Mouse (Mus musculus) forebrain, embryonic 10.5 days (tissue): ENCODE results near the gene Gak. TPM values are rescaled to one million over a fixed set of nuclear protein-coding genes. Genes with fewer than 3 reads are reported as not detected.

ENCODE experiments used
- DNase-seq: peaks from one replicate; pipeline ENCODE4 v3.0.0-alpha.2; 2017; ENCODE audit warnings: low spot score; ENCODE audit errors: extremely low spot score
- H3K27ac ChIP-seq: fragments of 300-500 bp; sonication (generic); 2 replicates; pipeline ENCODE4 v1.5.1; 2016; ENCODE audit warnings: mild to moderate bottlenecking
- H3K27me3 ChIP-seq: fragments of 300-500 bp; sonication (generic); 2 replicates; pipeline ENCODE4 v1.6.1; 2016; ENCODE audit warnings: mild to moderate bottlenecking; ENCODE audit not compliant: poor library complexity, severe bottlenecking
- H3K36me3 ChIP-seq: fragments of 300-500 bp; sonication (generic); replicated peaks from 2 replicates; pipeline ENCODE4 v1.6.1; 2016; ENCODE audit warnings: mild to moderate bottlenecking, moderate library complexity
- H3K4me1 ChIP-seq: fragments of 300-500 bp; sonication (generic); 2 replicates; pipeline ENCODE4 v1.6.1; 2016
- H3K4me3 ChIP-seq: fragments of 300-500 bp; sonication (generic); 2 replicates; pipeline ENCODE4 v1.5.1; 2016; ENCODE audit warnings: mild to moderate bottlenecking, moderate library complexity
- H3K9me3 ChIP-seq: fragments of 300-500 bp; sonication (generic); 2 replicates; pipeline ENCODE4 v1.6.1; 2016; ENCODE audit warnings: mild to moderate bottlenecking, moderate library complexity
- WGBS: fragments of 180-500 bp; shearing (Covaris S2); methylation state at CpG from one replicate; pipeline ENCODE4 v1.1.7; 2016; 5-methylcytosine and 5-hydroxymethylcytosine counted together
- polyA plus RNA-seq: library from polyadenylated mRNA; unstranded; fragments of >200 nt; fragmentation: Nextera tagmentation; extraction: Ambion mirVana; gene quantifications from 2 replicates; pipeline ENCODE4 v1.2.1, GENCODE M21; 2016

The Gak gene
- polyA plus RNA-seq, 1 experiment from 2014 or later = 64.2 TPM

GRCm38 (mm10) chr5:108667370-108667769 lies 37.8 kb upstream of the Gak start:
- WGBS = 92% methylated on average over 2 of the region's 2 CpGs
- Histone ChIP-seq H3K4me1 (peaks cover 20% of the 10 kb centered on the region), H3K27me3 (peaks cover 5% of the 10 kb centered on the region), H3K4me3 (no peak overlapping the region), H3K9me3 (no peaks in the 10 kb centered on the region), H3K36me3 (peaks cover 12% of the 10 kb centered on the region), H3K27ac (no peak overlapping the region)
- DNase-seq = no peak

DNA sequence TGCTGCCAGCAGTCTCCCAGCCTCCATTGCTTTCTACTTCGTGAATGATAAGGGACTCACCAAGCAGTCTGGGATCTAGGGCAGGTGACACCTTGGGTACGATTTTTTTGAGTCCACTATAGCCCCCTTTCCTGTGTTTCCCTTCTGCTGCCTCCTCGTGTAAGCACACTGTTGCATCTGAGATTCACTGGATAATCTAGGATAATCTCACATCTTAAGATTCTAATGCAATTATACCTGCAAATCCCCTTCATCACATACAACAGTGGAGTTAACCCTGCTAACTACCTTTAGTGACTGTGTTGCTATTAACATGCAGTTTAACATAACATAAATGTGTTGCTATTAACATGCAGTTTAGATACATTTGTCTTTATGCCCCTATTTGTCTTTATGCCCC lies 35.5 kb upstream of the Gak start:
- no peak for DNase-seq
- WGBS = 61% methylated on average over 3 of the region's 3 CpGs
- peaks cover 26% of the 10 kb centered on the region for H3K4me1 ChIP-seq
- no peaks in the 10 kb centered on the region for H3K36me3 ChIP-seq
- H3K27me3 ChIP-seq = peaks cover 5% of the 10 kb centered on the region
- no peak overlapping the region for H3K4me3 ChIP-seq
- H3K27ac ChIP-seq = no peak overlapping the region
- H3K9me3 ChIP-seq = no peaks in the 10 kb centered on the region

DNA sequence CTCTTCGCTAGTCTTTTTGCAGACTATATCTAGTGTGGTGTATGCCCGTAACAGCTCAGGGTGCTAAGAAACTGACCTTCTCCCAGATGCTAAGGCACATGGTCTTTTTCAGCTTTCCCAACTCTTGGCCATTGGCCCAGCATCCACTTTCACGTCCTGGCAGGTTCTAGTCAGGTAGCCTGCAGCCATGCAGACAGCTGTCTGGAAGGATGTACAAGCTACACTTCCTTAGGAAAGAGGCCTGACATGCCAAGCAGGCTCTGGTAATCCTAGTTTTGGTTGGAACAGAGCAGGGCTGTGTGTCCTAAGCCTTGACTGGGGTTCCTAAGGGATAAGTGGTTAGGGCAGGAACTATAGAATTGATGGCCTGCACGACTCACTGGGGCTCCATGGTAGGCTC lies 33.2 kb upstream of the Gak start:
- H3K27me3 ChIP-seq = peaks cover 5% of the 10 kb centered on the region
- H3K4me3 ChIP-seq = no peak overlapping the region
- no peak overlapping the region for H3K27ac ChIP-seq
- DNase-seq = no peak
- peaks cover 30% of the 10 kb centered on the region for H3K4me1 ChIP-seq
- peaks cover under 1% of the 10 kb centered on the region; the same call in 1 of the 2 replicates for H3K36me3 ChIP-seq
- no peaks in the 10 kb centered on the region for H3K9me3 ChIP-seq
- 88% methylated on average over 4 of the region's 4 CpGs for WGBS

DNA sequence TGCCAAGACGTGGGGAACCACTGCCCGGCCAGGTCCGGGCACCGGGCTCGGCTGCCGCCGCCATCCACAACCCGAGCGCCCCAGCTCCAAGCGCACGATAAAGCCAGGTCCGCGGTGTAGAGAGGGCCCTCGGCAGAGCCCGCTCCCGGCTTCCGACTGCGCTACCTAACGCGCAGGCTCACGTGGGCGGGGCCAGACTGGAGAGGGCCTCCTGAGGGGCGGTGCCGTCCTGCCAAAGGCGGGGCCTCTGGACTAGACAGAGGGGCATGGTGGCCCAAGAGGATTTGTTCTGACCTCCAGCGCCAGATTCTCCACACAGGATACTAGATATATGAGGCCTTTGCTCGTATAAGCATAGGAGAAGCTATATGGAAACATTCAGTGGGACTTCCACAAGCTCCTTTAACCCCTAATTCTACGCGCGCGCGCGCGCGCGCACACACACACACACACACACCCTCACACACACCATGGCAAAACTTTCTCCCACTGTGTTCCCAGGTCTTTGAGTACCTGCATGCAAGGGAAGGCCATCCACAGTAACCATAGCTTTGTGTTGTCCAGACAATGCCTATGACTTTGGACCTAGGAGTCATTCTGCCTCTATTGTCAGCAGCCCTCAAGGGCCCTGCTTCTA lies 31.2 kb upstream of the Gak start:
- Histone ChIP-seq H3K27me3 (peaks cover 5% of the 10 kb centered on the region), H3K4me1 (peaks cover 30% of the 10 kb centered on the region), H3K9me3 (no peaks in the 10 kb centered on the region), H3K27ac (peak overlapping the region; percentile 88), H3K36me3 (peaks cover 19% of the 10 kb centered on the region), H3K4me3 (peak overlapping the region; percentile 88)
- WGBS = 12% methylated on average over 36 of the region's 36 CpGs
- peak; percentile 84 for DNase-seq

DNA sequence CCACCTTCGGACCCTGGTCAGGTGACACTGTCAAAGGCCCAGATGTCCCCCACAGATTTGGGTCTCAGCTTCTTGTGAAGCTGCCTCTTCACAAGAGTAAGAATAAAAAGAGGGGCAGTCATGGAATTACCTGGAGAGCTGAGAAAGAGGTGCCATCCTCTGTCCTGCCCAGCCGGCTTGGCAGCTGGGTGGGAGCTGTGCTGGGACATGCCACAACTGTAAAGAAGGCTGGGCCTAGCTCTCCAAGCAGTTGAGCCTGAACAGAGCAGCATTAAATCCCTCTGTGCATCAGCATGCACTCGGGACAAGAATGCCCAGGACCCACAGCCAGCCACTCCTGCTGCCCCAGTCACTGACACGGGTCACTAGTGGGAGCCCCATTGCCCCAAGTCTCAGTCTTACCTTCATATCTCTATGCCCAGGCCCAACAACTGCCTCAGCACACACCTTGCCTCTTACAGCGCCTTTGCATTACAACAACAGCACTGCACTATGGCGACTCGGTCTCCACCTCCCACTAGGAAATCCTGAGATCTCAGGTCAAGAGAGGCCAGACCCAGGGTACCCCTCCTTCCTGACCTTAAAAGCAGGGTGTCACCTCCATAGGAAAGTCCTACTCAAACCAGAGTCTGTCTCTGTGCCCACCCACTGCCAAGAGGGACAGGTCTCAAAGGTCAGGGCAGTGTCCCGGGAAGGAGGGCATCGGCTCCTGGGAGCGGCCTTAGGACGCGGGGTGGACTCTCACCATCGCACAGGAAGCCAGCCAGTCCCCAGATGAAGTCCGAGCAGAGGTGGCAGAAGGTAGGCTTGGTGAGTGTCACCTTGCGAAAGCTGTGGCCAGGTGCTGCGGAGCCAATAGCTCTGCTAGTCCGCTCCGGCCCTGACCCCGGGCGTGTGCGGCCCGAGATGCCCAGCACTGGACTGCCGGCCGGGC lies 30.4 kb upstream of the Gak start, which contains the start of gene Idua:
Idua (plus strand) TSS at position 634 of the 934 bp plus-strand sequence.
- DNase-seq = no peak
- peaks cover 30% of the 10 kb centered on the region for H3K4me1 ChIP-seq
- H3K4me3 ChIP-seq = peak within 1 kb of the TSS; percentile 88
- peaks cover 5% of the 10 kb centered on the region for H3K27me3 ChIP-seq
- H3K9me3 ChIP-seq = no peaks in the 10 kb centered on the region
- H3K27ac ChIP-seq = peak within 1 kb of the TSS; percentile 88
- H3K36me3 ChIP-seq = peaks cover 27% of the 10 kb centered on the region
- 10% methylated on average over 24 of the region's 24 CpGs for WGBS

GRCm38 (mm10) chr5:108658611-108659010 lies 29.1 kb upstream of the Gak start:
- H3K4me3 ChIP-seq = no peak overlapping the region
- DNase-seq = no peak
- no peak overlapping the region for H3K27ac ChIP-seq
- peaks cover 30% of the 10 kb centered on the region for H3K4me1 ChIP-seq
- peaks cover 5% of the 10 kb centered on the region for H3K27me3 ChIP-seq
- 87% methylated on average over 1 of the region's 1 CpGs for WGBS
- H3K36me3 ChIP-seq = peaks cover 41% of the 10 kb centered on the region
- H3K9me3 ChIP-seq = no peaks in the 10 kb centered on the region

GRCm38 (mm10) chr5:108657406-108657805 lies 27.9 kb upstream of the Gak start:
- H3K27ac ChIP-seq = no peak overlapping the region
- H3K27me3 ChIP-seq = no peaks in the 10 kb centered on the region
- DNase-seq = no peak
- H3K4me3 ChIP-seq = no peak overlapping the region
- WGBS = 90% methylated on average over 5 of the region's 5 CpGs
- H3K36me3 ChIP-seq = peaks cover 53% of the 10 kb centered on the region
- H3K4me1 ChIP-seq = peaks cover 30% of the 10 kb centered on the region
- no peaks in the 10 kb centered on the region for H3K9me3 ChIP-seq

DNA sequence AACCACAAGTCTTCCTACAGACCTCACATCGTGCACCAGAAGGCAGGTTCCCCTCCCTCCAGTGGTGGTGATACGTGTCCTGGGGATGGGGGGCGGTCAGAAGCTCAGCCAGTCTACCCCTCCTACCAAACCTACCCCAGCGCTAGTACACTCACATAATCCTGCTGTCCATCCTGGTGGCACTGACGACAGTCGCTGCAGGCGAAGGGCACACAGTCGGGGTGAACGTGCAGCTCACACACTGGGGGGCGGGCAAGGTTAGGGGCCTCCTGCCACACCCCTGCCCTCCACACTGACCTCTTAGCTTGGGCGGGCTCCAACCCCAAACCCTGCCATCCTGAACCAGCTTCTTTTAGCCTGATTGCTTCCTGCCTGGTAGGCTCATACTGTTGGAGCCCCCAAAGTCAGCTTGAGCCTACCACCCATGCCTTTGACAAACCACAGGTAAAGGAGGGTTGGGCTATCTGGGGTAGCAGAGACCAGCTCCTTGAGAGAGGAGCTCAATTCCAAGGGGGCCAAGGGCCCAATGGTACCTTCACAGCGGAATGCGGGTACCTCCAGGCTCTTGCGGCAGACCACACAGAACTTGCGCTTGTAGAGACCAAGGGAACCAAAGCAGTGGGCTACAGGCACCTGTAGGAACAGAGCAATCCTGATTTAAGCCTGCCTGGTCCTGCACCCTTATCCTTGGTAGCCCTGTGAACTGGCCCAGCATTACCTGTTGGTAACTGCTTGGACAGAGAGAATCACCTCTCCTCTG lies 26.5 kb upstream of the Gak start:
- H3K36me3 ChIP-seq = peaks cover 65% of the 10 kb centered on the region
- WGBS = 95% methylated on average over 15 of the region's 15 CpGs
- H3K9me3 ChIP-seq = no peaks in the 10 kb centered on the region
- no peaks in the 10 kb centered on the region for H3K27me3 ChIP-seq
- H3K4me1 ChIP-seq = peaks cover 29% of the 10 kb centered on the region
- no peak overlapping the region for H3K4me3 ChIP-seq
- H3K27ac ChIP-seq = no peak overlapping the region
- DNase-seq = no peak

DNA sequence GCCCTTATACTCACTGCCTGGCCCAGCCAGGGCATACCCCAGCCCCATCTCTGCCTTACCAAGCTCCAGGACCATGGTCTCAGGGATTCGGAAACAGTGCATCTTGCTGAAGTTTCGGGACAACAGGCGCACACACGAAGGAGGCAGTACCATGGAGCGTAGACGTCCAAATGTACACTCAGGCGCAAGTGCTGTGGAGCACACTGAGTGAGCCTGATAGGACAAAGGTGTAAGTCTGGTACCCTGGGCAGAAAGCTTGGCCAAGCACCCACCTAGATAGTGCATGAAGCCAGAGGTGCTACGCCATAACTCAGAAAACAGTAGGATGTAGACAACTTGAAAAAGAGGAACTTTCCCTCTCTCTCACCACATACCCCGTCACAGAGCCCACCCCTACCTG lies 25.8 kb upstream of the Gak start:
- Histone ChIP-seq H3K4me3 (no peak overlapping the region), H3K27ac (no peak overlapping the region), H3K36me3 (peaks cover 72% of the 10 kb centered on the region), H3K4me1 (peaks cover 23% of the 10 kb centered on the region), H3K27me3 (no peaks in the 10 kb centered on the region), H3K9me3 (no peaks in the 10 kb centered on the region)
- WGBS = 95% methylated on average over 9 of the region's 9 CpGs
- no peak for DNase-seq

- 95% methylated on average over 10 of the region's 10 CpGs for WGBS
- H3K36me3 ChIP-seq = peaks cover 81% of the 10 kb centered on the region
Observed at GRCm38 (mm10) chr5:108654444-108654990, 25.0 kb upstream of the Gak start.

GRCm38 (mm10) chr5:108653341-108653740 lies 23.8 kb upstream of the Gak start:
- 94% methylated on average over 6 of the region's 6 CpGs for WGBS
- no peaks in the 10 kb centered on the region for H3K27me3 ChIP-seq
- no peak for DNase-seq
- peaks cover 93% of the 10 kb centered on the region for H3K36me3 ChIP-seq
- H3K27ac ChIP-seq = no peak overlapping the region
- no peaks in the 10 kb centered on the region for H3K9me3 ChIP-seq
- 0 out of 2 replicates have a peak, but pooled peaks cover 4% of the 10 kb centered on the region for H3K4me1 ChIP-seq
- no peak overlapping the region for H3K4me3 ChIP-seq

More at GRCm38 (mm10) chr5:108654444-108654990, 25.0 kb upstream of the Gak start:
- peaks cover 14% of the 10 kb centered on the region for H3K4me1 ChIP-seq
- no peak for DNase-seq
- no peaks in the 10 kb centered on the region for H3K27me3 ChIP-seq
- H3K27ac ChIP-seq = no peak overlapping the region
- H3K4me3 ChIP-seq = no peak overlapping the region
- H3K9me3 ChIP-seq = no peaks in the 10 kb centered on the region

DNA sequence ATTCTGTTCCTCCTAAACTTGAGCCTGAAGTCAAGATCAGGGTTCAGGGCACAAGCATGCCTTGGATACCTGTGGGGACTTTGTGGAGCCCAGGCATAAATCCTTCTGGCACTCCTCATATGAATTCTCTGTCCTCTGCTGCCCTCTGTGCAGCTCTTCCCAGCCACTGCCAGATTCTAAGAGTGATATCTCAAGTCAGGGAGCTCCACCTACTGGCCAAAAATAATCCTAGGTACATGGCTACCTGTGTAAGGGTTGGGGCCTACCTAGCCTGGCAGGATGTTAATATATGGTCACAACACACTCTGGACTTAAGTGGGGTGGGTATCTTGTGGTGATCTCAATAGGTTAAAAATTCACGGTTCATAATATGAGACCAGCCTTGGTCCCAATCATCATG lies 22.3 kb upstream of the Gak start:
- no peak for DNase-seq
- peaks cover 99% of the 10 kb centered on the region for H3K36me3 ChIP-seq

More for the DNA sequence above, 22.3 kb upstream of the Gak start:
- WGBS = 56% methylated on average over 1 of the region's 1 CpGs
- H3K27ac ChIP-seq = no peak overlapping the region
- no peaks in the 10 kb centered on the region for H3K9me3 ChIP-seq
- no peaks in the 10 kb centered on the region for H3K27me3 ChIP-seq
- H3K4me3 ChIP-seq = no peak overlapping the region
- H3K4me1 ChIP-seq = no peaks in the 10 kb centered on the region
